Mouse (Mus musculus) embryonic facial prominence, embryonic 10.5 days (tissue): ENCODE results near the gene Gm4559. TPM values are rescaled to one million over a fixed set of nuclear protein-coding genes. Genes with fewer than 3 reads are reported as not detected.
"Not testable (repeated sequence)": the region's sequence is repeated elsewhere in the genome, so short reads cannot be mapped to it uniquely, and the experiment has no call there.

ENCODE experiments used
- DNase-seq: peaks from one replicate; pipeline ENCODE4 v3.0.0-alpha.2; 2017; ENCODE audit warnings: low spot score
- H3K27ac ChIP-seq: fragments of 300-500 bp; sonication (generic); replicated peaks from 2 replicates; pipeline ENCODE4 v1.5.1; 2016; ENCODE audit warnings: mild to moderate bottlenecking
- H3K27me3 ChIP-seq: fragments of 300-500 bp; sonication (generic); replicated peaks from 2 replicates; pipeline ENCODE4 v1.6.1; 2016; ENCODE audit warnings: low read depth, mild to moderate bottlenecking; ENCODE audit not compliant: poor library complexity, severe bottlenecking
- H3K36me3 ChIP-seq: fragments of 300-500 bp; sonication (generic); replicated peaks from 2 replicates; pipeline ENCODE4 v1.6.1; 2016; ENCODE audit warnings: mild to moderate bottlenecking, moderate library complexity
- H3K4me1 ChIP-seq: fragments of 300-500 bp; sonication (generic); 2 replicates; pipeline ENCODE4 v1.6.1; 2016
- H3K4me3 ChIP-seq: fragments of 300-500 bp; sonication (generic); 2 replicates; pipeline ENCODE4 v1.5.1; 2016; ENCODE audit warnings: mild to moderate bottlenecking, moderate library complexity
- H3K9me3 ChIP-seq: fragments of 300-500 bp; sonication (generic); 2 replicates; pipeline ENCODE4 v1.6.1; 2016; ENCODE audit warnings: mild to moderate bottlenecking
- WGBS: fragments of 180-500 bp; shearing (Covaris S2); methylation state at CpG from one replicate; pipeline ENCODE4 v1.1.7; 2016; 5-methylcytosine and 5-hydroxymethylcytosine counted together
- polyA plus RNA-seq: library from polyadenylated mRNA; unstranded; fragments of >200 nt; fragmentation: Nextera tagmentation; extraction: Ambion mirVana; gene quantifications from 2 replicates; pipeline ENCODE4 v1.2.1, GENCODE M21; 2016

Gm4559 gene
- polyA plus RNA-seq, 1 experiment from 2014 or later: not detected

DNA sequence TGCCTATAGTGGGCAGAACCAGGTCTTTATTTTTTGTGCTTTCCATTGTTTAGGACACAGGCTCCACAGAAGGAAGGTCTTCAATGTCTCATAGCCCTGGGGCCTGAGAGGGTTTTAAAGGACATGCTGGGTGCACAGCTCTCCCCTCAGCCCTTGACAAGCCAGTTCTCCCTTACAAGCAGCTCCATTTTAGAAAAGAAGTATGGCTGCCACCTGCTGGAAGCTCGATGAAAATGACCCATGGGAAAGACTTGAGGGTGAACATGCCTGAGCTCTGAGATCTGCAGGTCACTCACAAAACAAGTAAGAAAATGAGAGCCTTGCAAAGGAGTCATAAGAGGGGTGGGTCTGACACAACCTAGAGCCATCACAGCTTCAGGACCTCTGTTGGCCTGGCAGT is 24.3 kb downstream of the Gm4559 start:
- no peak overlapping the region for H3K27ac ChIP-seq
- H3K9me3 ChIP-seq: no peaks in the 10 kb centered on the region
- H3K27me3 ChIP-seq: peaks cover 6% of the 10 kb centered on the region; the same call in 1 of the 2 replicates
- no peaks in the 10 kb centered on the region for H3K4me1 ChIP-seq
- peak; percentile 39 for DNase-seq
- H3K4me3 ChIP-seq: no peak overlapping the region
- 2% methylated on average over 1 of the region's 1 CpGs for WGBS
- H3K36me3 ChIP-seq: no peaks in the 10 kb centered on the region

DNA sequence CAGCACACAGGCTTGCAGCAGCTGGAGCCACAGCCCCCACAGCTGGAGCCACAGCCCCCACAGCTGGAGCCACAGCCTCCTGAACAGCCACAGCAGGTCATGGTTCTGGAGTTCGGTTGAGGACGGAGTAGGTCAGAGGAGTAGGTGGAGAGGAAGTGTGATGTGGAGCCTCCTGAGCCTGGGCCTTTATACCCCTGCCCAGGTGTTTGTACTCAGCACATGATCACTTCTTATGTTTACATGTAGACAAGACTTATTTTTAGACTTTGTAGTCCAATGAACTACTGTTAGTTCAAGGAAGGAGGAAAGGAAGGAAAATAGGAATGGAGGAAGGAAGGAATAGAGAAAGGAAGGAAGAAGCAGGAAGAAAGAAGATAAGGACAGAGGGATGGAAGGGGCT is 33.2 kb downstream of the Gm4559 start, which contains the start of gene Gm40460:
Gene Gm40460, minus strand, starts transcription at position 101 of the 400 bp plus-strand sequence.
- 57% methylated on average over 2 of the region's 2 CpGs for WGBS
- Histone ChIP-seq H3K27ac (no peak within 1 kb of the TSS), H3K4me1 (no peaks in the 10 kb centered on the region), H3K36me3 (no peaks in the 10 kb centered on the region), H3K9me3 (peaks cover 5% of the 10 kb centered on the region; the same call in 1 of the 2 replicates), H3K4me3 (no peak within 1 kb of the TSS), H3K27me3 (no peaks in the 10 kb centered on the region)
- DNase-seq: no peak

DNA sequence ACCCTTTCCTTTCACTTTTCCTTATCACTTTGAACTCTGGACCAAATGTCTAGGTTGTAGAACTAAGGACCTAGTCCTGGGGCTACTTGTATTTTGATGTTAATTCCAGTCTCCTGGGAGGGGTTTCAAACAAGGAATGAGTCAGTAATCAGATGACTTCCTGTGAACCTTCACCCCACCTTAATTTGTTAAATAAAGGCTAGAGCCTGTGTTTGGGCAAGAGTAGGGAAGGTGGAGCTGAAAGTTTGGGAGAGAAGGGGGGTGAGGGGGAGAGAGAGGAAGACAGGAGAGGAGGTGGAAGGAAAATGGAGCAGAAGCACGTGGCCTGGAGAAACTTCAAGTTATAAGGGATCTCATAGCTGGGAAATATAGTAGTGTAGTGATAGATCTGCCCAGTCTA is 42.6 kb downstream of the Gm4559 start:
- WGBS: 24% methylated on average over 1 of the region's 1 CpGs
- no peak for DNase-seq
- H3K9me3 ChIP-seq: peaks cover 16% of the 10 kb centered on the region; the same call in 1 of the 2 replicates

DNA sequence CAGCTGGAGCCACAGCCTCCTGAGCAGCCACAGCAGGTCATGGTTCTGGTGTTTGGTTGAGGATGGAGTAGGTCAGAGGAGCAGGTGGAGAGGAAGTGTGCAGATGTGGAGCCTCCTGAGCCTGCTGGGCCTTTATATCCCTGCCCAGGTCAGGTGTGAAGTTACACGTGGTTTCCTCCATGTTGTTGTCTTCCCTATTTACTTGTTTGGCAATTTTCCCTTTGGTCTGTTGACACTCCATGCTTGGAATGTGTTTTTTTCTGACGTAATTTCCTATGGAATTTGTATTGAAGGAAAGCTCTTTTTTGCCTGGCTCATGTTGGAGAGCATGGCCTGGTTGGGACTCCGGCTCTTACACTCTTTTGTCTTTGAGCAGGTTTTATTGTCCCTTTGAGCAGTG is 44.3 kb downstream of the Gm4559 start, which contains the start of gene Krtap5-5:
Gene Krtap5-5, minus strand, starts transcription at position 101 of the 400 bp plus-strand sequence.
- not testable (repeated sequence) for H3K9me3 ChIP-seq, H3K36me3 ChIP-seq, H3K4me3 ChIP-seq, H3K27ac ChIP-seq, DNase-seq, H3K27me3 ChIP-seq
- WGBS: 62% methylated on average over 3 of the region's 3 CpGs
- peaks cover 16% of the 10 kb centered on the region for H3K4me1 ChIP-seq

More for the DNA sequence above, 42.6 kb downstream of the Gm4559 start:
- no peaks in the 10 kb centered on the region for H3K27me3 ChIP-seq
- no peaks in the 10 kb centered on the region for H3K36me3 ChIP-seq
- no peak overlapping the region for H3K27ac ChIP-seq
- peaks cover 9% of the 10 kb centered on the region for H3K4me1 ChIP-seq
- H3K4me3 ChIP-seq: no peak overlapping the region

DNA sequence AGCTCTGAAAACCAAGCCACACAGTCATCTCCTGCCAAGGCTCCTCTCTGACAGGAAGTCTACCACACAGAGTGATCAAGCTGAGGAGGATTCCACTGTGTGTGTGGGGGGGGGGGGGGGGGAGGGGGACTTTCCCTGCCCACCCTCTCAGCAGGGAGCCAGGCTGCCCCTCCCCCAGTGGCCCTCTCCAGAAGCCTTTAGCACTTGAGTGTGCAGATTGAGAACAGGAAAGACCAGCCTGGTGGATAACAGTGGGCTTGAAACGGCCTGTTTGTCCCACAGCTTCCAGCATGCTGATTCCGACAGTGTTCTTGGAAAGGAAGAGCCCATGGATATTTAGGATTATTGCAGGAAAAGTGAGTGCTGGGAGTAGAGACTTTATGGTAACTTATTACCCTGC is 49.6 kb downstream of the Gm4559 start:
- Histone ChIP-seq H3K4me3 (no peak overlapping the region), H3K9me3 (no peaks in the 10 kb centered on the region), H3K27me3 (no peaks in the 10 kb centered on the region), H3K4me1 (peaks cover 15% of the 10 kb centered on the region), H3K27ac (no peak overlapping the region), H3K36me3 (no peaks in the 10 kb centered on the region)
- peak; percentile 38 for DNase-seq
- 39% methylated on average over 2 of the region's 2 CpGs for WGBS

Other genes with a start within 250 kb of the Gm4559 start
- 67.4 and 68.0 TPM in 2 replicates for gene Mob2, start 213.3 kb downstream of the Gm4559 start, polyA plus RNA-seq
- gene Dusp8, start 178.5 kb downstream of the Gm4559 start, polyA plus RNA-seq: 3.2 and 3.4 TPM in 2 replicates
- not detected in 2 replicates for gene Gm45618, start 153.6 kb downstream of the Gm4559 start, polyA plus RNA-seq
- gene Gm39115, start 138.3 kb downstream of the Gm4559 start, polyA plus RNA-seq: not detected in 2 replicates
- not detected in 2 replicates for gene Gm45337, start 129.8 kb downstream of the Gm4559 start, polyA plus RNA-seq
- not detected in 2 replicates for gene Gm29735, start 117.2 kb downstream of the Gm4559 start, polyA plus RNA-seq
- gene Gm4553, start 108.6 kb downstream of the Gm4559 start, polyA plus RNA-seq: not detected in 2 replicates
- gene Krtap5-2, start 98.4 kb downstream of the Gm4559 start, polyA plus RNA-seq: not detected in 2 replicates
- gene Gm10153, start 84.0 kb downstream of the Gm4559 start, polyA plus RNA-seq: not detected in 2 replicates
- not detected in 2 replicates for gene Krtap5-3, start 73.0 kb downstream of the Gm4559 start, polyA plus RNA-seq
- gene Gm7579, start 62.5 kb downstream of the Gm4559 start, polyA plus RNA-seq: not detected in 2 replicates
- not detected in 2 replicates for gene Krtap5-5, start 44.4 kb downstream of the Gm4559 start, polyA plus RNA-seq
- gene Gm40460, start 33.3 kb downstream of the Gm4559 start, polyA plus RNA-seq: not detected in 2 replicates
- not detected in 2 replicates for gene Gm2431, start 16.0 kb downstream of the Gm4559 start, polyA plus RNA-seq
- gene Krtap5-1, start 22.8 kb upstream of the Gm4559 start, polyA plus RNA-seq: not detected in 2 replicates
- not detected in 2 replicates for gene Krtap5-4, start 29.2 kb upstream of the Gm4559 start, polyA plus RNA-seq
- gene Ifitm10, start 99.4 kb upstream of the Gm4559 start, polyA plus RNA-seq: 2.2 and 3.0 TPM in 2 replicates
- gene Gm49369, start 108.3 kb upstream of the Gm4559 start, polyA plus RNA-seq: not detected in 2 replicates
- 151 and 158 TPM in 2 replicates for gene Ctsd, start 113.7 kb upstream of the Gm4559 start, polyA plus RNA-seq
- gene Syt8, start 160.5 kb upstream of the Gm4559 start, polyA plus RNA-seq: not detected in 2 replicates
- 1.7 and 2.5 TPM in 2 replicates for gene Tnni2, start 167.4 kb upstream of the Gm4559 start, polyA plus RNA-seq
- 20.9 and 21.4 TPM in 2 replicates for gene Lsp1, start 186.4 kb upstream of the Gm4559 start, polyA plus RNA-seq
- 1.4 and 1.6 TPM in 2 replicates for gene Tnnt3, start 224.5 kb upstream of the Gm4559 start, polyA plus RNA-seq